Mouse (Mus musculus): ENCODE results near the gene Gli2. TPM values are rescaled to one million over a fixed set of nuclear protein-coding genes. Genes with fewer than 3 reads are reported as not detected.

Gene Gli2
- total RNA-seq, 2 experiments from 2014 or later = 3.4 TPM

DNA sequence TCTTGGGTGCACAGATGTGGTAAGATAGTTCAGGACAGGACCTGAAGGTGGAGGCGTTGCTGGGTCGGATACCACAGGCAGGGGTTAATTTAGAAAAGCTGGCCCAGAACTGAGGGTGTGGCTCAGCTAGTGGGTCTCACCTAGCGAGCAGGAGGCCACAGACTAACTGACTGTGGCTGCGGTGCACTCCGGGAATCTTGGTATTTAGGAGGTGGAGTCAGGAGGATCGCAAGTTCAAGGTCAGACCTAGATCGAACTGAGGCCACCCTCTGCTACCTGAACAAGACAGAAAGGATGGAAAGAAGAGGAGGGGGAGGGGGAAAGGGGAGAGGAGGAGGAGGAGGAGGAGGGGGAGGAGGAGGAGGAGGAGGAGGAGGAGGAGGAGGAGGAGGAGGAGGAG lies 22.1 kb upstream of the Gli2 start:
- H3K27ac ChIP-seq = no peak overlapping the region
- intact Hi-C loops (cut with DNase I) = no loop called here
- H3K4me3 ChIP-seq = no peak overlapping the region
- TF ChIP-seq CTCF (IDR thresholded peaks at IDR 0.05) = no peak
- no peak for DNase-seq (ENCODE audit: extremely low spot score in 1 of 2, low spot score in 2 of 2)

DNA sequence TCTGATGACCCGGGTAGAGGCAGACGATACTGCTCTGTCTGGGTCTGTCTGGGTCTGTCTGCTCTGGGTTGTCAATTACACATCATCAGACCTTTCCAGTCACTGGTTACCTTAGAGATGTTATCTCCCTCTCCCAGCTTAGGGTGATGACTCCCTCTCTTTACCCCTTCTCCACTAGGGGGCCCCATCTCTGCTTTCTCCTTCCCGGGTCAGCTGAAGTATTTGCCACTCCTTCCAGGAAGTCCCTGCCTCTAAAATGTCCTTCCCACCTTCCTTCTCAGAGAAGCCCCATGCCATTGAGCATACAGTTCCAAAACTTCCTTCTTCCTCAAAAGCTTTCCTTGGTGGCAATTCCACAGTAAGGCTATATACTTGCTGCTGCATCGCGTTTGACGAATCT lies 21.5 kb upstream of the Gli2 start:
- Histone ChIP-seq H3K4me3 (no peak overlapping the region), H3K27ac (no peak overlapping the region)
- no peak for DNase-seq (ENCODE audit: extremely low spot score in 1 of 2, low spot score in 2 of 2)
- intact Hi-C loops (cut with DNase I) = no loop called here
- TF ChIP-seq CTCF (IDR thresholded peaks at IDR 0.05) = peak; percentile 12

DNA sequence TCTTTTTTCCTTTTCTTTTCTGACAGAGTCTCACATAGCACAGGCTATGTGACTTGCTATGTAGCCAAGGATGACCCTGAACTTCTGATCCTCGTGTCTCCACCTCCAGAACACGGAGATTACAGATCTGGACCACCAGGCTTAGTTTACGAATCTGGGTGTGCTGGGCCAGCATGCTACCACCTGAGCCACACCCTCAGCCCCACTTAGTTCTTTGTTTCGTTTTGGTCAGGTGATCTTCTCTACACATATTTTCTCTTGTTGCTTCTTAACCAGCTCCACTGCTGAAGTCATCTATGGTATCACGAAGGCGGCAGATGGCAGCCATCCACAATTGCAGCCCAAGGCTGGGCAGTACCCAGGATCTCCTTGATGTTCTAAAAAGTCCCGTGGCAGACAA lies 20.5 kb upstream of the Gli2 start:
- intact Hi-C loops (cut with DNase I) = no loop called here
- DNase-seq (ENCODE audit: extremely low spot score in 1 of 2, low spot score in 2 of 2) = no peak
- no peak overlapping the region for H3K4me3 ChIP-seq
- TF ChIP-seq CTCF (IDR thresholded peaks at IDR 0.05) = no peak
- H3K27ac ChIP-seq = no peak overlapping the region

DNA sequence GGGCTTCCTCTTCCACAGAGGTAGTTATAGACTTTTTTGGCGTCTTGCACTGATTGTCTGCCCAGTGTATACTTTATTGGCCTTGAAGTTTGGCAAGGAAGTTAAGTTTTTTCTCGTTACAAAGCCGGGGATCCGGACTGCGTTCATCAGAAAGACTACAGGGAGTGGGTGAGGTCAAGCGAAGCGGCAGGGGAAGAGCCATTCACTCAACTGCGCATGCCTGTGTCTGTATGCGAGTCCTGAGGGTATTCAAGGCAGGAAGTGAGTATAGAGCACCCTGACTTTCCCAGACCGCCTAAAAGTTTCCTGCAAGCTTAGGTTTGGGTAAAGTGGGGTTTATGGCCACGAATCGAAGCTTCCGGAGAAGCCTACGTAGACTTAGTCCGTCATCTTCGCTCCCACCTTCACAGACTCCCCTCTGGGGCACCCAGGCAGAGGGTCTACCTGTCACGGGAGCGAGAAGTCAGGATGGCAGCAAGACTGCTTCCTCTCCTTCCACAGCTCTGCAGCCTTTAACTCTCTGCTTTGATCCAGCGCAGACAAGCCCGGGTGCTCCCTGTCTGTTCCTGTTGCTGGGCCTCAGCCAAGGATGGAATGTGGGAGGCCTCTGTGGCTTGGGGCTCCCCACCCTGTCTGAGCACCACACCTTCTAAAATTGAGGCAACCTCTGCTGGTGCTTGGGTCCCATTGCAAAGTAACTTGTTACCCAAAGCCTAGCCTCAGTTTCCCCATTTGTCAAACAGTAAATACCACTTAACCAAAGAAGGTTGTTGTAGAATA lies 11.7 kb upstream of the Gli2 start:
- no peak for TF ChIP-seq CTCF (IDR thresholded peaks at IDR 0.05)
- Histone ChIP-seq H3K4me3 (no peak overlapping the region), H3K27ac (no peak overlapping the region)
- no peak for DNase-seq (ENCODE audit: extremely low spot score in 1 of 2, low spot score in 2 of 2)
- intact Hi-C loops (cut with DNase I) = no loop called here

DNA sequence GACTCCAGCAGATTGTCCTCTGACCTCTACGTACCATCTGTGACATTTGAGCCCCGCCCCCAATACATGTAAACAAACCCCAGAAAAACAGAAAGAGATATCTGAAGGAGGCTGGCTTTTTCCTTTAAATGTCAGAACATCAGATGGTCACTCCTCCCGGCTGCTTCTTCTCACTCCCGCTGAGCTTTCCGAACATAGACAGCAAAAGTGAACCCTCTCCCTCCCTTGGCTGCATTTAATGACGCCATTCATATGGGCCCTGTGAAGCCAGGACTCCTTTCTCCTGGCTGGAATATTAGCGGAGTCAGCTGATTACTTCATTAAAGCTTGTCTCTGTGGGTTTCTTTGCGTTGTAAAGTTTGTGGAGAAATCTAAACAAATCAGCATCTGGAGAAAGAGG lies 3.1 kb upstream of the Gli2 start:
- DNase-seq (ENCODE audit: extremely low spot score in 1 of 2, low spot score in 2 of 2) = no peak
- no peak overlapping the region for H3K27ac ChIP-seq
- intact Hi-C loops (cut with DNase I) = no loop called here
- no peak for TF ChIP-seq CTCF (IDR thresholded peaks at IDR 0.05)
- H3K4me3 ChIP-seq = no peak overlapping the region

DNA sequence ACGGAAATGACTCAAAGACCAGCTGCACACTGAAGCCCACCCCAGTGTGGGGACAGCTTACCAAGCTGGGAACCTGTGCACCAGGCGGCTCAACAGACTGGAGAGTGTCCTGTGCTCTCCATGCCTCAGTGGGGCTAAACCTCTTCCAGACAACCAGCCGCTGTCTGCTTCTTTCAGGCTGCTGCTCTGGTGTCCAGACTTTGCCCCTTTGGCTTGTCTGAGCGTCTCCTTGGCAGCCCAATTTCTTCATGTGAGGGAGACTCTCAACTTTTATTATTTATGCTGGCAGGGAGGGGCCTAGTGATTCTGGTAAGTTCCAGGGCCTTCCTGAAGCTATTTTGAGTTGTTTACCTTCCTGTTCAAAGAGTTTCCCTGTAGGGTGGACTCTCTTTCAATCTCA lies 2.4 kb upstream of the Gli2 start:
- intact Hi-C loops (cut with DNase I) = no loop called here
- no peak overlapping the region for H3K4me3 ChIP-seq
- no peak for DNase-seq (ENCODE audit: extremely low spot score in 1 of 2, low spot score in 2 of 2)
- no peak for TF ChIP-seq CTCF (IDR thresholded peaks at IDR 0.05)
- no peak overlapping the region for H3K27ac ChIP-seq

DNA sequence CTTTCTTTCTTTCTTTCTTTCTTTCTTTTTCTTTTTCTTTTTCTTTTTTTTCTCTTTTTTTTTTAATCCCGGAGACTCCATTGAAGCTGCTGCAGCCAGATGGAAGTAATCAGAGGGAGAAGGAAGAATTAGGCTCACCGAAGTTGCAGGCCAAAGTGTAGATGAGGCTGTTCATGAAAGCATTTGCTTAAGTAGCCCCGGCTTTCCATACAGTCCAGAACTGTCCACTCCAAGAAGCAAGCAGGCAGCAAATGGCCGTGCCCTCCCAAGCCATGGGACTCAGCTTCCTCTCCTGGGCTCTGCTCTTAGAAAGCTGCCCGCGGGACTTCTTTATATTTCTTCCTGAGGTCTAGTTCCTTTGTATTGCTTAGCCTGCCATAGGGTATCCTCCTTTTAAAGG lies 1.0 kb upstream of the Gli2 start:
- DNase-seq (ENCODE audit: extremely low spot score in 1 of 2, low spot score in 2 of 2) = no peak
- intact Hi-C loops (cut with DNase I) = loop anchor here (5.0 kb wide), 2 partner anchors 72 to 142 kb away; no protein-coding TSS in a partner anchor
- Histone ChIP-seq H3K4me3 (no peak overlapping the region), H3K27ac (no peak overlapping the region)
- no peak for TF ChIP-seq CTCF (IDR thresholded peaks at IDR 0.05)

DNA sequence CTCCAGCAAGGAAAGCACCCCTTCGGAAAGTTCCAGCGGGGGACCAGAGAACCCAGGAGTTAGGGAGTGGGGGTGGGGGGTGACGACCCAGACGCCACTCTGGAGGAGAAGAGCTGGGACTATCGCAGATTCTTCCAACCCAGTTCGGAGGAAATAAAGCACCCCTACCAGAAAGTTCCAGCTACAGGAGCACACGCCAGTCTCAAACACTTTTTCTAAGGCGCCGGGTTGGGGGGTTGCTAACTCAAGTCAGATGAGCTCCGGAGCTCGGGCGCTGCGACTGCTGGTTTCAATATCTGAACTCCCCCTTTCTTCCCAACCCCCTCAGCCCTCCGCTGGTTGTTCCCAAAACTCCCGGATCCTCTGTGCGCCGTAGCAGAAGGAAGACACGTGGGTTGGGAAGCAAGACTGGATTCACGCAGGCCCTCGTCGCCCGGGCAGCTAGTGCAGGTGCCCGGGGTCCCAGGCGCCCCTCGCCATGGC lies 494 bp upstream of the Gli2 start:
- no peak overlapping the region for H3K27ac ChIP-seq
- no peak for TF ChIP-seq CTCF (IDR thresholded peaks at IDR 0.05)
- H3K4me3 ChIP-seq = peak overlapping the region; percentile 53
- DNase-seq (ENCODE audit: extremely low spot score in 1 of 2, low spot score in 2 of 2) = no peak
- intact Hi-C loops (cut with DNase I) = loop anchor here (5.0 kb wide), 2 partner anchors 72 to 142 kb away; no protein-coding TSS in a partner anchor

DNA sequence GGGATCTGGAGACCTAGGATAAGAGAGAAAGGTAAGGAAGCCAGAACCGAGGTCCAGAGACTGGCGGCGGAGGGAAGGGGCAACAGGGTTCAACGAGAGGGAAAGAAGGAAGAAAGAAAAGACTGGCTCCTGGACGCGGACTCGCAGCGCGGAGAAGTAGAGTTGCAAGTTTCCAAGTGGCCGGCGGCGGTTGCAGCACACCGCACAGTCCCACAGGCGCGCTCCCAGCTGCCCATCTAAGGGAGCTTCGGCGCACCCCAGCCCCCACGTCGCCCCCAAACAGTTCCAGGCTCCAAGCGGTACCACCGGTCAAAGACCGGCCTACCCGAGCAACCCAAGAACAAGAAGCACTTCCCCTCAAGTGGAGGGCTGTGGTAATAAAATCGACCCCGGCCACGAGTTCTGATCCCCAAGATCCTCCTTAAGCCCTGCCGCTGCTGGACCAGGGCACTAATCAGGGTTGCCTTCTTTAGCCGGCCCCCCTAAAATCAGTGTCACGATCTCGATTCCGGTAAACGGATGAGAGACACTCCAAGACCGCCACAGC lies 715 bp downstream of the Gli2 start:
- DNase-seq (ENCODE audit: extremely low spot score in 1 of 2, low spot score in 2 of 2) = no peak
- peak overlapping the region; percentile 53 for H3K4me3 ChIP-seq
- intact Hi-C loops (cut with DNase I) = loop anchor here (5.0 kb wide), 2 partner anchors 70 to 140 kb away; no protein-coding TSS in a partner anchor
- TF ChIP-seq CTCF (IDR thresholded peaks at IDR 0.05) = no peak
- peak overlapping the region; percentile 38 for H3K27ac ChIP-seq

DNA sequence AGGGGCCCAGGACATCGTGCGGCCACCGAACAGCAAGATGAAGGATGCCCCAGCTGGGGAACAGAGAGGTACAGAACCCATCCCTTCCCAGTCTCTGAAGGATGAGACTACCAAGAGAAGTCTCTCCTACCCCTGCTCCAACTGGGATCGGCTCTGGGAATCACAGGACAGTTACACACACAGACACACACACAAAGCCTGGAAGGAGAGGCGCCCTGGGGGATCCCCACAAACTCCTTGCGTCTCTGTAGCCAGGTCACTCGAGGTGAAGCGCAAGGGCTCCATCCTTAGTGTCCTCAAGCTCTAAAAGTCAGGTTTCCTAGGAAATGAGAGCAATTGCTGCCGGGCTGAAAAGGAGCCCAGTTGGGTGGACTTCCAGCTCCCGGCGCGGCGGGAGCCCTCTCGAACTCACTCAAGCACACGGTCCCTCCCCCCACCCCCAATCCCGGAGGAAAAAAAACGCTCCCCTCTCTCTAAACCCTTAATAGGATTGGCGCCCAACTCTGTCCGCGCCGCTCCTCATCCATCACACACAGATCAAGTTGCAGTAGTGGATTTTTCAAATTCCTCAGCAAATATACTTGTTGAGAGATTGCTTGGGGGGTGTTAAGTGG lies 1.4 kb downstream of the Gli2 start:
- no peak for TF ChIP-seq CTCF (IDR thresholded peaks at IDR 0.05)
- H3K27ac ChIP-seq = peak overlapping the region; percentile 38
- peak overlapping the region; percentile 53 for H3K4me3 ChIP-seq
- no peak for DNase-seq (ENCODE audit: extremely low spot score in 1 of 2, low spot score in 2 of 2)
- intact Hi-C loops (cut with DNase I) = loop anchor here (5.0 kb wide), 2 partner anchors 70 to 140 kb away; no protein-coding TSS in a partner anchor

DNA sequence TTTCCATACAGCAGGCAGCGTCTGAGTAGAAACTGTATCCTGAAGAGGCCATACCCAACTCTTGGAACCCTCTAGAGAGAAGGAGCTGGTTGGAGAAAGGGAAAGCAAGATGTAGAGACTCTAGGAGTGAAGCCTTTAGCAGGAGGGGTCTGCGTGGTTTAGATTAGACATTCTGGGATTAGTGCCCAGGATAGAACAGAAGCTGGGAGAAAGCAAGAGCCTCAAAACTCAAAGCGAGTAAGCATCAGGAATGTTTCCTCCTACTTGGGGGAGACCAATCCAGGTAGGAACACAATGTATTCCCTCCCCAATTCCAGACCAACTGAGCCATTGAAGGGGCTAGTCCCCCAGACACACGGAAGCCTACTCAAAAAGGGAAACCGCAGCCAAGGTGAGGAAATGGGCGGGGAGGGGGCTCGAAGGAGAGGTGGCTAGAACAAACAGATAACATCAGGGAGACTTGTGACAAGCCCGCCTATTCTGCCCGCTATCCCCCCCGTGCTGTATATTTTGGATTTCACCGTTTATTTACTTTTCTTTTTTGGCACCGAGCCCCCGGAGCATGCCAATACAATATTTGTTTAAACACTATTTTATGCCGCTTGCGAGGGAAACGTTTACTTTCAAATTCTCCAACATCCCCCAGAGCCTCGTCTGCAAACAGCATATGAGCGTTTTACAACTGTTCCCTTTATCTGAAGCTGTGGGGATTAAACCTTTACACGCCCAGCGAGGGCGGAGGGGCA lies 2.1 kb downstream of the Gli2 start:
- intact Hi-C loops (cut with DNase I) = loop anchor here (5.0 kb wide), 2 partner anchors 69 to 139 kb away; no protein-coding TSS in a partner anchor
- Histone ChIP-seq H3K27ac (peak overlapping the region; percentile 20; the same call in 1 of the 2 replicates), H3K4me3 (peak overlapping the region; percentile 27; the same call in 1 of the 2 replicates)
- no peak for TF ChIP-seq CTCF (IDR thresholded peaks at IDR 0.05)
- DNase-seq (ENCODE audit: extremely low spot score in 1 of 2, low spot score in 2 of 2) = no peak

All from left cerebral cortex, adult 2 months (tissue).